Mouse (Mus musculus) leukemia stem cell, adult 10-12 weeks (primary cell): ENCODE results near the gene Washc2. TPM values are rescaled to one million over a fixed set of nuclear protein-coding genes. Genes with fewer than 3 reads are reported as not detected.

Experiments
- polyA plus RNA-seq: library from polyadenylated mRNA; stranded (reverse); fragments of >175 nt; gene quantifications from 2 replicates; pipeline ENCODE4 v1.2.3, GENCODE M21; 2012; ENCODE audit warnings: low replicate concordance

Washc2 gene
- 4.4 and 17.1 TPM in 2 replicates for polyA plus RNA-seq

GRCm38 (mm10) chr6:116207729-116208534, at the start of gene Washc2:
Gene Washc2, plus strand, starts transcription at chr6:116208038.

GRCm38 (mm10) chr6:116193394-116194393, 14.1 kb upstream of the Washc2 start, which contains the start of gene Tmcc1:
Gene Tmcc1, minus strand, starts transcription at chr6:116193486.

GRCm38 (mm10) chr6:116264018-116264651, 56.3 kb downstream of the Washc2 start, which contains the start of gene Zfand4:
Gene Zfand4, plus strand, starts transcription at chr6:116264222.

Other genes starting within 250 kb of the Washc2 start
- gene Plxnd1, start 213.0 kb upstream of the Washc2 start, polyA plus RNA-seq = 9.5 and 11.0 TPM in 2 replicates
- gene Tmcc1, start 14.6 kb upstream of the Washc2 start, polyA plus RNA-seq = 1.5 and 1.7 TPM in 2 replicates
- gene Zfand4, start 56.2 kb downstream of the Washc2 start, polyA plus RNA-seq = 0.21 and 0.56 TPM in 2 replicates
- 16.4 and 24.4 TPM in 2 replicates for gene March8, start 130.0 kb downstream of the Washc2 start, polyA plus RNA-seq